Mouse (Mus musculus) midbrain, embryonic 13.5 days (tissue): ENCODE results near the gene Trak1. TPM values are rescaled to one million over a fixed set of nuclear protein-coding genes. Genes with fewer than 3 reads are reported as not detected.

Experiments
- ATAC-seq: fragments of 200-750 bp; cut with Nextera tagmentation; 2 replicates; pipeline ENCODE4 v1.8.0; 2017; ENCODE audit warnings: mild to moderate bottlenecking, moderate TSS enrichment, moderate library complexity
- H3K27ac ChIP-seq: fragments of 300-500 bp; sonication (generic); 2 replicates; pipeline ENCODE4 v1.5.1; 2015; ENCODE audit warnings: inconsistent platforms, mild to moderate bottlenecking, moderate library complexity
- H3K27me3 ChIP-seq: fragments of 300-500 bp; sonication (generic); 2 replicates; pipeline ENCODE4 v1.6.1; 2015; ENCODE audit warnings: mild to moderate bottlenecking, inconsistent platforms
- H3K36me3 ChIP-seq: fragments of 300-500 bp; sonication (generic); 2 replicates; pipeline ENCODE4 v1.6.1; 2015; ENCODE audit warnings: mild to moderate bottlenecking, inconsistent platforms
- H3K4me1 ChIP-seq: fragments of 300-500 bp; sonication (generic); replicated peaks from 2 replicates; pipeline ENCODE4 v1.6.1; 2015; ENCODE audit warnings: inconsistent platforms
- H3K4me2 ChIP-seq: fragments of 300-500 bp; sonication (generic); replicated peaks from 2 replicates; pipeline ENCODE4 v1.6.1; 2015; ENCODE audit warnings: moderate library complexity, mild to moderate bottlenecking, inconsistent platforms
- H3K4me3 ChIP-seq: fragments of 300-500 bp; sonication (generic); replicated peaks from 2 replicates; pipeline ENCODE4 v1.5.1; 2015; ENCODE audit warnings: mild to moderate bottlenecking, inconsistent platforms
- H3K9ac ChIP-seq: fragments of 300-500 bp; sonication (generic); replicated peaks from 2 replicates; pipeline ENCODE4 v1.6.1; 2015; ENCODE audit warnings: mild to moderate bottlenecking, inconsistent platforms
- H3K9me3 ChIP-seq: fragments of 300-500 bp; sonication (generic); 2 replicates; pipeline ENCODE4 v1.6.1; 2016; ENCODE audit warnings: mild to moderate bottlenecking, inconsistent platforms
- WGBS: fragments of 180-500 bp; shearing (Covaris S2); methylation state at CpG from one replicate; pipeline ENCODE4 v1.1.7; 2015; 5-methylcytosine and 5-hydroxymethylcytosine counted together
- polyA plus RNA-seq: library from polyadenylated mRNA; unstranded; fragments of >200 nt; fragmentation: Nextera tagmentation; extraction: Ambion mirVana; gene quantifications from 2 replicates; pipeline ENCODE4 v1.2.1, GENCODE M21; 2015

The Trak1 gene
- polyA plus RNA-seq, 1 experiment from 2014 or later, result 44.8 TPM

GRCm38 (mm10) chr9:121366864-121367245, 69.6 kb downstream of the Trak1 start:
- Histone ChIP-seq H3K4me3 (peak overlapping the region; percentile 7), H3K9ac (0 out of 2 replicates have a peak overlapping the region, but pooled peaks have one; percentile 39)
- 64% methylated on average over 12 of the region's 12 CpGs for WGBS

GRCm38 (mm10) chr9:121369573-121369972, 72.3 kb downstream of the Trak1 start:
- no peaks in the 10 kb centered on the region for H3K9me3 ChIP-seq

More at GRCm38 (mm10) chr9:121366864-121367245, 69.6 kb downstream of the Trak1 start:
- H3K4me2 ChIP-seq, result peak overlapping the region; percentile 29
- peaks cover 15% of the 10 kb centered on the region for H3K36me3 ChIP-seq
- H3K27ac ChIP-seq, result peak overlapping the region; percentile 69
- no peaks in the 10 kb centered on the region for H3K27me3 ChIP-seq
- no peaks in the 10 kb centered on the region for H3K9me3 ChIP-seq
- ATAC-seq, result peak; percentile 21; the same call in 1 of the 2 replicates
- peaks cover 59% of the 10 kb centered on the region for H3K4me1 ChIP-seq

GRCm38 (mm10) chr9:121371346-121371891, 74.1 kb downstream of the Trak1 start:
- H3K4me2 ChIP-seq, result peak overlapping the region; percentile 54
- H3K36me3 ChIP-seq, result no peaks in the 10 kb centered on the region
- peak overlapping the region; percentile 48 for H3K9ac ChIP-seq
- peak overlapping the region; percentile 24 for H3K4me3 ChIP-seq
- no peaks in the 10 kb centered on the region for H3K9me3 ChIP-seq
- ATAC-seq, result peak; percentile 85
- peaks cover 65% of the 10 kb centered on the region for H3K4me1 ChIP-seq
- H3K27ac ChIP-seq, result peak overlapping the region; percentile 89
- H3K27me3 ChIP-seq, result no peaks in the 10 kb centered on the region
- WGBS, result under 1% methylated on average over 18 of the region's 18 CpGs

More at GRCm38 (mm10) chr9:121369573-121369972, 72.3 kb downstream of the Trak1 start:
- no peak overlapping the region for H3K27ac ChIP-seq
- peak overlapping the region; percentile 19; the same call in 1 of the 2 replicates for H3K4me2 ChIP-seq
- peaks cover 75% of the 10 kb centered on the region for H3K4me1 ChIP-seq
- ATAC-seq, result no peak
- WGBS, result 81% methylated on average over 6 of the region's 6 CpGs
- peaks cover 8% of the 10 kb centered on the region for H3K36me3 ChIP-seq
- no peak overlapping the region for H3K4me3 ChIP-seq
- H3K9ac ChIP-seq, result no peak overlapping the region
- no peaks in the 10 kb centered on the region for H3K27me3 ChIP-seq

GRCm38 (mm10) chr9:121371946-121372646, 74.8 kb downstream of the Trak1 start:
- H3K9me3 ChIP-seq, result no peaks in the 10 kb centered on the region
- H3K9ac ChIP-seq, result peak overlapping the region; percentile 48
- 3% methylated on average over 11 of the region's 13 CpGs for WGBS
- H3K36me3 ChIP-seq, result no peaks in the 10 kb centered on the region
- H3K4me1 ChIP-seq, result peaks cover 58% of the 10 kb centered on the region
- peak overlapping the region; percentile 89 for H3K27ac ChIP-seq
- ATAC-seq, result peak; percentile 78
- peak overlapping the region; percentile 24 for H3K4me3 ChIP-seq
- no peaks in the 10 kb centered on the region for H3K27me3 ChIP-seq
- H3K4me2 ChIP-seq, result peak overlapping the region; percentile 54

GRCm38 (mm10) chr9:121373107-121373506, 75.8 kb downstream of the Trak1 start:
- Histone ChIP-seq H3K4me1 (peaks cover 54% of the 10 kb centered on the region), H3K9me3 (no peaks in the 10 kb centered on the region), H3K27me3 (no peaks in the 10 kb centered on the region), H3K27ac (peak overlapping the region; percentile 22), H3K36me3 (no peaks in the 10 kb centered on the region), H3K4me2 (peak overlapping the region; percentile 17; the same call in 1 of the 2 replicates), H3K9ac (peak overlapping the region; percentile 29; the same call in 1 of the 2 replicates), H3K4me3 (no peak overlapping the region)
- no peak for ATAC-seq
- 24% methylated on average over 13 of the region's 13 CpGs for WGBS

- H3K4me2 ChIP-seq, result no peak overlapping the region
- 50% methylated on average over 4 of the region's 4 CpGs for WGBS
- H3K9me3 ChIP-seq, result no peaks in the 10 kb centered on the region
- ATAC-seq, result no peak
- H3K4me3 ChIP-seq, result no peak overlapping the region
- H3K4me1 ChIP-seq, result peaks cover 51% of the 10 kb centered on the region
- peak overlapping the region; percentile 29; the same call in 1 of the 2 replicates for H3K9ac ChIP-seq
- H3K27ac ChIP-seq, result peak overlapping the region; percentile 22
- H3K36me3 ChIP-seq, result no peaks in the 10 kb centered on the region
- no peaks in the 10 kb centered on the region for H3K27me3 ChIP-seq
These were observed 76.2 kb downstream of the Trak1 start for GRCm38 (mm10) chr9:121373512-121373911.

GRCm38 (mm10) chr9:121374076-121374863, 77.0 kb downstream of the Trak1 start:
- peak; percentile 59 for ATAC-seq
- Histone ChIP-seq H3K9me3 (no peaks in the 10 kb centered on the region), H3K27me3 (no peaks in the 10 kb centered on the region), H3K36me3 (no peaks in the 10 kb centered on the region), H3K4me2 (no peak overlapping the region), H3K9ac (peak overlapping the region; percentile 0; the same call in 1 of the 2 replicates), H3K4me3 (no peak overlapping the region), H3K27ac (no peak overlapping the region), H3K4me1 (peaks cover 50% of the 10 kb centered on the region)
- WGBS, result 32% methylated on average over 9 of the region's 9 CpGs

GRCm38 (mm10) chr9:121374864-121375255, 77.6 kb downstream of the Trak1 start:
- no peak overlapping the region for H3K4me3 ChIP-seq
- H3K9me3 ChIP-seq, result no peaks in the 10 kb centered on the region
- no peak overlapping the region for H3K9ac ChIP-seq
- H3K27ac ChIP-seq, result no peak overlapping the region
- peaks cover 46% of the 10 kb centered on the region for H3K4me1 ChIP-seq
- H3K36me3 ChIP-seq, result no peaks in the 10 kb centered on the region
- no peak for ATAC-seq
- no peaks in the 10 kb centered on the region for H3K27me3 ChIP-seq
- 85% methylated on average over 5 of the region's 5 CpGs for WGBS
- no peak overlapping the region for H3K4me2 ChIP-seq

GRCm38 (mm10) chr9:121376094-121376493, 78.8 kb downstream of the Trak1 start:
- peaks cover 36% of the 10 kb centered on the region for H3K4me1 ChIP-seq
- H3K36me3 ChIP-seq, result no peaks in the 10 kb centered on the region
- H3K4me2 ChIP-seq, result no peak overlapping the region
- WGBS, result 91% methylated on average over 5 of the region's 5 CpGs
- H3K9me3 ChIP-seq, result no peaks in the 10 kb centered on the region
- no peak overlapping the region for H3K4me3 ChIP-seq
- no peak overlapping the region for H3K27ac ChIP-seq
- ATAC-seq, result no peak
- H3K9ac ChIP-seq, result no peak overlapping the region
- no peaks in the 10 kb centered on the region for H3K27me3 ChIP-seq

GRCm38 (mm10) chr9:121380310-121380920, 83.1 kb downstream of the Trak1 start:
- Histone ChIP-seq H3K9me3 (no peaks in the 10 kb centered on the region), H3K27me3 (no peaks in the 10 kb centered on the region), H3K4me3 (no peak overlapping the region), H3K4me1 (peaks cover 33% of the 10 kb centered on the region), H3K27ac (no peak overlapping the region), H3K36me3 (no peaks in the 10 kb centered on the region), H3K9ac (no peak overlapping the region), H3K4me2 (no peak overlapping the region)
- 89% methylated on average over 10 of the region's 11 CpGs for WGBS
- ATAC-seq, result no peak

GRCm38 (mm10) chr9:121381678-121382297, 84.5 kb downstream of the Trak1 start:
- no peak overlapping the region for H3K9ac ChIP-seq
- H3K4me2 ChIP-seq, result no peak overlapping the region
- no peak for ATAC-seq
- H3K4me3 ChIP-seq, result no peak overlapping the region
- no peaks in the 10 kb centered on the region for H3K9me3 ChIP-seq
- H3K27ac ChIP-seq, result peak overlapping the region; percentile 19
- peaks cover 46% of the 10 kb centered on the region for H3K4me1 ChIP-seq
- H3K36me3 ChIP-seq, result no peaks in the 10 kb centered on the region
- WGBS, result 77% methylated on average over 17 of the region's 17 CpGs
- no peaks in the 10 kb centered on the region for H3K27me3 ChIP-seq
